Mouse (Mus musculus): Measurements from ENCODE around the gene Edn2. TPM values are rescaled to one million over a fixed set of nuclear protein-coding genes. Genes with fewer than 3 reads are reported as not detected.

Edn2 gene
- polyA plus RNA-seq, 1 experiment from 2014 or later, result 0.14 TPM

GRCm38 (mm10) chr4:120148291-120149141, 12.5 kb upstream of the Edn2 start:
- no peaks in the 10 kb centered on the region; the same call in 1 of the 2 replicates for H3K4me1 ChIP-seq (ENCODE audit: control insufficient read depth, insufficient read depth, low read length)
- ATAC-seq (replicated peaks; ENCODE audit: insufficient number of reproducible peaks, low FRiP score, low TSS enrichment, low read depth), result peak; percentile 74
- no peaks in the 10 kb centered on the region for H3K36me3 ChIP-seq (replicated peaks; ENCODE audit: control insufficient read depth, insufficient read depth, low read depth, low read length)
- peak overlapping the region; percentile 15 for H3K4me3 ChIP-seq (ENCODE audit: low read depth, low read length)
- H3K9ac ChIP-seq (replicated peaks; ENCODE audit: low read length), result peak overlapping the region; percentile 51
- no peak overlapping the region for H3K27ac ChIP-seq (replicated peaks; ENCODE audit: low read depth, low read length)
- WGBS, result 6% methylated on average over 45 of the region's 45 CpGs
- H3K27me3 ChIP-seq (ENCODE audit: control insufficient read depth, insufficient read depth, low read length), result no peaks in the 10 kb centered on the region
- no peaks in the 10 kb centered on the region for H3K9me3 ChIP-seq (replicated peaks; ENCODE audit: control insufficient read depth, low read length)
- peak overlapping the region; percentile 49 for H3K4me2 ChIP-seq (ENCODE audit: low read depth, low read length)
- DNase-seq (ENCODE audit: low spot score), result peak; percentile 80

DNA sequence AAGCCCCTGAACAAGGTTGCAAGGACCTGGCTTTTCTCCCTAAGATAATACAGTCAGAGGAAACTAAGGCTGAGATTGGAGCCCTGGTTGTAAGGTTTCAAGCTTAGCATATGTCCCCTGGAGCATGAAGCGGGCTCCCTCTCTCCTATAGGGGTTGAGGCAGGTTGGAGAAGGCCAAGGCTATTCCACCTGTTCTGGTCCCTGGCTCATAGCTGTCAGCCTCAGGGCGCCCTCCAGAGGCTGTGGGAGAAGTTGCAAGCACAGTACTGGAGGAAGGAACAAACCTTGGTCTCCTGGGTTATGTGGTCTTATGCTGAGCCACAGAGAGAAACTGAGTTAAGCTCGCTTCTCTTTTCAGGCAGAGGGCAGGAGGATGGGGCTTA, 11.9 kb upstream of the Edn2 start:
- DNase-seq (ENCODE audit: low spot score), result peak; percentile 65
- Histone ChIP-seq H3K4me1 (ENCODE audit: control insufficient read depth, insufficient read depth, low read length) (no peaks in the 10 kb centered on the region; the same call in 1 of the 2 replicates), H3K9ac (replicated peaks; ENCODE audit: low read length) (peak overlapping the region; percentile 51), H3K9me3 (replicated peaks; ENCODE audit: control insufficient read depth, low read length) (no peaks in the 10 kb centered on the region), H3K4me3 (ENCODE audit: low read depth, low read length) (no peak overlapping the region), H3K4me2 (ENCODE audit: low read depth, low read length) (no peak overlapping the region), H3K27ac (replicated peaks; ENCODE audit: low read depth, low read length) (no peak overlapping the region), H3K27me3 (ENCODE audit: control insufficient read depth, insufficient read depth, low read length) (no peaks in the 10 kb centered on the region), H3K36me3 (replicated peaks; ENCODE audit: control insufficient read depth, insufficient read depth, low read depth, low read length) (no peaks in the 10 kb centered on the region)
- ATAC-seq (replicated peaks; ENCODE audit: insufficient number of reproducible peaks, low FRiP score, low TSS enrichment, low read depth), result no peak
- WGBS, result 28% methylated on average over 3 of the region's 3 CpGs

- WGBS, result 54% methylated on average over 6 of the region's 6 CpGs
- H3K4me3 ChIP-seq (ENCODE audit: low read depth, low read length), result no peak overlapping the region
These were observed 10.6 kb upstream of the Edn2 start for GRCm38 (mm10) chr4:120150345-120150920.

DNA sequence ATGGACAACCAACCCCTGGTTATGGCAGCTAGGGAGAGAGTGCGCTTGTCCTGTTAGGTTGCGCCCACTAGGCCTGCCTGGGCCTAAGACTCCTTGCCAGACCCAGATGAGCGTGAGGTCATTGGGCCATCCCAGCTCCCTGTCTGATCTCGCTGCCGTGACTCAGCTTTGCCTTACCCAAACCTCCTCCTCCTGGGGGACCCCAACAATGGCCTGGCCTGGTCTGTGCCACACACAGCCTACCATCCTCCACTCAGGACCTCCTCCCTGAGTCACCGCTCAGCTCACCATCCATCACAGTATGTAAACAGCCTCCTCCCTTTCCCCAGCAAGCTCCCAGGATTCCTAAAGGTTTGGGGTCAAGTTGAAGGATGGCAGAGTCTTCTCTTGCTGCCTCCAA, 9.1 kb upstream of the Edn2 start:
- Histone ChIP-seq H3K9ac (replicated peaks; ENCODE audit: low read length) (no peak overlapping the region), H3K36me3 (replicated peaks; ENCODE audit: control insufficient read depth, insufficient read depth, low read depth, low read length) (no peaks in the 10 kb centered on the region), H3K4me2 (ENCODE audit: low read depth, low read length) (no peak overlapping the region), H3K27me3 (ENCODE audit: control insufficient read depth, insufficient read depth, low read length) (no peaks in the 10 kb centered on the region), H3K4me3 (ENCODE audit: low read depth, low read length) (no peak overlapping the region), H3K4me1 (ENCODE audit: control insufficient read depth, insufficient read depth, low read length) (no peaks in the 10 kb centered on the region; the same call in 1 of the 2 replicates), H3K9me3 (replicated peaks; ENCODE audit: control insufficient read depth, low read length) (no peaks in the 10 kb centered on the region), H3K27ac (replicated peaks; ENCODE audit: low read depth, low read length) (no peak overlapping the region)
- ATAC-seq (replicated peaks; ENCODE audit: insufficient number of reproducible peaks, low FRiP score, low TSS enrichment, low read depth) (no peak), DNase-seq (ENCODE audit: low spot score) (no peak)
- 84% methylated on average over 6 of the region's 6 CpGs for WGBS

More at GRCm38 (mm10) chr4:120150345-120150920, 10.6 kb upstream of the Edn2 start:
- no peaks in the 10 kb centered on the region for H3K36me3 ChIP-seq (replicated peaks; ENCODE audit: control insufficient read depth, insufficient read depth, low read depth, low read length)
- no peaks in the 10 kb centered on the region; the same call in 1 of the 2 replicates for H3K4me1 ChIP-seq (ENCODE audit: control insufficient read depth, insufficient read depth, low read length)
- no peak overlapping the region for H3K4me2 ChIP-seq (ENCODE audit: low read depth, low read length)
- H3K27ac ChIP-seq (replicated peaks; ENCODE audit: low read depth, low read length), result no peak overlapping the region
- no peaks in the 10 kb centered on the region for H3K27me3 ChIP-seq (ENCODE audit: control insufficient read depth, insufficient read depth, low read length)
- no peak for DNase-seq (ENCODE audit: low spot score)
- H3K9me3 ChIP-seq (replicated peaks; ENCODE audit: control insufficient read depth, low read length), result no peaks in the 10 kb centered on the region
- no peak overlapping the region for H3K9ac ChIP-seq (replicated peaks; ENCODE audit: low read length)
- ATAC-seq (replicated peaks; ENCODE audit: insufficient number of reproducible peaks, low FRiP score, low TSS enrichment, low read depth), result no peak

DNA sequence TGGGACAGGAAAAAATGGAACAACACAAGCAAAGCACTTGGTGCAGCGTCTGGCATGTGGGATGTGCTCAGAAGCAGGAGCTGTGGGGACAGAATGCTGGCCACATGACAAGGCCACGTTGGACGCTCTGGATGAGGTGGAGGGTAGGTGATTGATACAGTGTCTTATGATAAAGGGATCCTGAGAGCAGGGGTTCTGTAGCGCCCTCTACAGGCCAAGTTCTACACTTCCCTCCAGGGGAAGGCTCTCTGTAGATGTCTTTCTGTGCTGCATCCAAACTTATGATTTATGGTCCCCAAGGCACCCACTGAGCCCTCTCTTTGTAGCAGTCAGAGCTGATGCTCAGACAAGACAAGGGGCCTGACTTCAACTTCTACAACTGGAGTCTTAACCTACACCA, 8.4 kb upstream of the Edn2 start:
- Histone ChIP-seq H3K4me1 (ENCODE audit: control insufficient read depth, insufficient read depth, low read length) (no peaks in the 10 kb centered on the region; the same call in 1 of the 2 replicates), H3K27me3 (ENCODE audit: control insufficient read depth, insufficient read depth, low read length) (no peaks in the 10 kb centered on the region), H3K9ac (replicated peaks; ENCODE audit: low read length) (no peak overlapping the region), H3K9me3 (replicated peaks; ENCODE audit: control insufficient read depth, low read length) (no peaks in the 10 kb centered on the region), H3K27ac (replicated peaks; ENCODE audit: low read depth, low read length) (no peak overlapping the region), H3K36me3 (replicated peaks; ENCODE audit: control insufficient read depth, insufficient read depth, low read depth, low read length) (no peaks in the 10 kb centered on the region), H3K4me2 (ENCODE audit: low read depth, low read length) (no peak overlapping the region), H3K4me3 (ENCODE audit: low read depth, low read length) (no peak overlapping the region)
- ATAC-seq (replicated peaks; ENCODE audit: insufficient number of reproducible peaks, low FRiP score, low TSS enrichment, low read depth) (no peak), DNase-seq (ENCODE audit: low spot score) (no peak)
- 63% methylated on average over 4 of the region's 4 CpGs for WGBS

DNA sequence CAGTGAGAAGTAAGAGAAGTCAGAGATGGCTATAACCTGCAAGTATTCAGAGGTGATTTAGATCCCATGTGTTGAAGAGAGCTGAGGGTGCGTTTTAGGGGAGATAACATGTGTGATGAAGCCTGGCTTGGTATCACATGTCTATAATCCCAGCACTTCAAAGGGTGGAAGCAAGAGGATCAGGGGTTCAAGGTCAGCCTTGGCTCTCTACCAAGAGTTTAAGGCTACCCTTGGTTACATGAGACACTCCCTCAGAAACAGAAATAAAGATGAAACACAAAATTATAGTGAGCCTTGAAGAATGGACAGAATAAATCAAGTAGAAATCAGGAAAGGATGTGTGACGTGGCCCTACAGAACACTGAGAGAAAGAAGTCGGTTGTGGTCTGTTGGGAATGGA, 7.3 kb upstream of the Edn2 start:
- no peak for ATAC-seq (replicated peaks; ENCODE audit: insufficient number of reproducible peaks, low FRiP score, low TSS enrichment, low read depth)
- WGBS, result 85% methylated on average over 3 of the region's 3 CpGs
- H3K4me3 ChIP-seq (ENCODE audit: low read depth, low read length), result no peak overlapping the region
- H3K4me2 ChIP-seq (ENCODE audit: low read depth, low read length), result no peak overlapping the region
- DNase-seq (ENCODE audit: low spot score), result no peak
- H3K36me3 ChIP-seq (replicated peaks; ENCODE audit: control insufficient read depth, insufficient read depth, low read depth, low read length), result no peaks in the 10 kb centered on the region
- no peak overlapping the region for H3K9ac ChIP-seq (replicated peaks; ENCODE audit: low read length)
- H3K27me3 ChIP-seq (ENCODE audit: control insufficient read depth, insufficient read depth, low read length), result no peaks in the 10 kb centered on the region
- H3K27ac ChIP-seq (replicated peaks; ENCODE audit: low read depth, low read length), result no peak overlapping the region
- no peaks in the 10 kb centered on the region; the same call in 1 of the 2 replicates for H3K4me1 ChIP-seq (ENCODE audit: control insufficient read depth, insufficient read depth, low read length)
- no peaks in the 10 kb centered on the region for H3K9me3 ChIP-seq (replicated peaks; ENCODE audit: control insufficient read depth, low read length)

- 27% methylated on average over 5 of the region's 5 CpGs for WGBS
- Histone ChIP-seq H3K9ac (replicated peaks; ENCODE audit: low read length) (no peak overlapping the region), H3K4me1 (ENCODE audit: control insufficient read depth, insufficient read depth, low read length) (no peaks in the 10 kb centered on the region), H3K4me3 (ENCODE audit: low read depth, low read length) (no peak overlapping the region), H3K27me3 (ENCODE audit: control insufficient read depth, insufficient read depth, low read length) (no peaks in the 10 kb centered on the region; the same call in 1 of the 2 replicates), H3K4me2 (ENCODE audit: low read depth, low read length) (no peak overlapping the region), H3K9me3 (replicated peaks; ENCODE audit: control insufficient read depth, low read length) (no peaks in the 10 kb centered on the region), H3K36me3 (replicated peaks; ENCODE audit: control insufficient read depth, insufficient read depth, low read depth, low read length) (no peaks in the 10 kb centered on the region), H3K27ac (replicated peaks; ENCODE audit: low read depth, low read length) (no peak overlapping the region)
- ATAC-seq (replicated peaks; ENCODE audit: insufficient number of reproducible peaks, low FRiP score, low TSS enrichment, low read depth) (no peak), DNase-seq (ENCODE audit: low spot score) (peak; percentile 6)
These were observed 2.2 kb upstream of the Edn2 start for GRCm38 (mm10) chr4:120158714-120159310.

GRCm38 (mm10) chr4:120162586-120162985, 1.6 kb downstream of the Edn2 start:
- Histone ChIP-seq H3K36me3 (replicated peaks; ENCODE audit: control insufficient read depth, insufficient read depth, low read depth, low read length) (no peaks in the 10 kb centered on the region), H3K27ac (replicated peaks; ENCODE audit: low read depth, low read length) (no peak overlapping the region), H3K9me3 (replicated peaks; ENCODE audit: control insufficient read depth, low read length) (no peaks in the 10 kb centered on the region), H3K4me1 (ENCODE audit: control insufficient read depth, insufficient read depth, low read length) (no peaks in the 10 kb centered on the region), H3K4me2 (ENCODE audit: low read depth, low read length) (no peak overlapping the region), H3K4me3 (ENCODE audit: low read depth, low read length) (no peak overlapping the region), H3K9ac (replicated peaks; ENCODE audit: low read length) (no peak overlapping the region), H3K27me3 (ENCODE audit: control insufficient read depth, insufficient read depth, low read length) (no peaks in the 10 kb centered on the region; the same call in 1 of the 2 replicates)
- 87% methylated on average over 8 of the region's 8 CpGs for WGBS
- DNase-seq (ENCODE audit: low spot score) (no peak), ATAC-seq (replicated peaks; ENCODE audit: insufficient number of reproducible peaks, low FRiP score, low TSS enrichment, low read depth) (no peak)
